Mouse (Mus musculus) erythroblast, embryonic 14.5 days (primary cell): ENCODE measurements around the gene Dennd1a.

ENCODE experiments used
- GATA1 ChIP-seq: IDR thresholded peaks from 2 replicates; pipeline ENCODE4 v1.6.1; 2012; ENCODE audit warnings: low read length, inconsistent platforms, mixed read lengths
- TAL1 ChIP-seq: IDR thresholded peaks from 3 replicates; pipeline ENCODE4 v1.6.1; 2012; ENCODE audit warnings: low read length, inconsistent platforms, mixed read lengths

DNA sequence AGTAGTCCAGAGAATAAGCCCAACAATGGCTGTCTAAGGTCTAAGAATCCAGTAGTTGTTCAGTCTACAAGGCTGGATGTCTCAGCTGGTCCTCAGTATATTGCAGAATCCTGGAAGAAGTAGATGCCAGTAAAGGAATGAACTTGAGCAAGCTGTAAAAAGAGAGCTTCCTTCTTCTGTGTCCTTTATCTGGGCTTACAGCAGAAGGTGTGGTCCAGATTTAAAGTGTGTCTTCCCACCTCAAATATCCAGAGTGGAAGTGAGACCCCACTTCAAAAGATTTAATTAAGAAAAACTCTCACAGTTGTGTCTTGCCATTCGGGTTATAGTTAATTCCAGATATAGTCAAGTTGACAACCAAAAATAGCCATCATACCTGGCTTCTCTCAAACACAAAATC, 162.5 kb downstream of the Dennd1a start:
- TF ChIP-seq TAL1 (no peak), GATA1 (no peak)
